Mouse (Mus musculus): Measurements from ENCODE around the gene Ssc4d.

Gene Ssc4d
- long read RNA-seq, experiment 1, partial matches to known transcripts = 0 of 2 reads
- long read RNA-seq, experiment 1, other reads (novel, unspliced or antisense) = 0 of 2 reads
- long read RNA-seq, experiment 2, partial matches to known transcripts = 0 of 1 reads
- long read RNA-seq, experiment 2, other reads (novel, unspliced or antisense) = 0 of 1 reads

DNA sequence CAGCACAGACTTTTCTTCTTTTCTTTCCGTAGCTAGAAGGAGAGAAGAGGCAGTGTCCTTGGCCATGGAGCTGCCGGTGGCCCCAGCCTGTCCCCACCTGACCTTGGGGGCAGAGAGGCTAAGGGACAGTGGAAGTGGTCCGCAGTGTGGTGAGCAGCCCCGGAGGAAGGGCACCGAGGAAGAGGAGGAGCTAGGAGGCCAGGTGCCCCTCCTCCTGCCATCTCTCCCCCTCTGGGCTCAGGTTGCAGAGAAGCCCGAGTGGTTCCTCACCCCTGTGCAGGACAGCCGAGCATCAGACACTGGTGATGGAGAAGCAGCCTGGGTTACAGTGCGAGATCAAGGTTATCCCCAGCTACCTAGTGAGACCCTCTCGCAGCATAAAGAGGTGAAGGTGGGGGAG, at the start of gene Ssc4d:
TSS of gene Ssc4d (minus strand) at position 167 of the 400 bp plus-strand sequence.
- intact Hi-C loops (cut with DNase I) = no loop called here

DNA sequence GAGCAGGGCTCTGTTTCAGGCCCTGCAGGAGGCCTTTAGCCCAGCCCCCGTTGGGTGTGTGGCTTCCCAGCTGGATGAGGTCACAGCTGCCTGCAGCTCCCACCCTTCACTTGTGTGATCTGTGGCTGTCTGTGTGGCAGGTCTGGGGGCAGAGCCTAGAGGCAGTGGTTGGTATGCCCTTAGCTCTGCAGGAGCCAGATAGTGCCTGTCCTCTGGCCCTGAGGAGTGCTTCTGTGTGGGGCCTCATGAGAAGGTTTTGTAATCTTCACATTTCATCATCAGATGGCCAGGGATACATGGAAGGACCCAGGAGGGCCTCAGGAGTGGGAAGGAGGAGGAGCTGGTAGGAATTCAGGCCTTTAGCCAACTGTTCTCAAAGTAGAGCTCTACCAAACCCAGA, 45.6 kb upstream of the Ssc4d start:
- intact Hi-C loops (cut with DNase I) = no loop called here

DNA sequence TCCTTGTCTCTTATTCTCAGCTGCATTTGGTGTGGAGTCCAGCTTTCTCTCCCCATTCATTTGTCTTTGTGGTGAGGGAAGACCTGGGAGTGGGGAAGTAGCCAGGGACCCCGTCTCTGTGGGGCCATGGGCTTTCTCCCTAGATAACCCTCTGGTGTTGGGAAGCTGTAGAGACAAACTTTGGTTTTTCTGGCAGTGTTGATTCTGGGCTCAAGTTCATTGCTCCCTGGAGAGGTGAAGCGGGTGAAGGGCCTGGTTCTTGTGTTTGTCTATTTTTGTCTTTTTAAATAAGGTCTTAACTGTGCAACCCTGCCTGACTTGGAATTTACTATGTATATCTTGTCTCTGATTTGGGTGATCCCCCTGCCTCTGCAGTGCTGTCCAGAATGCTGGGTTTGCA, 44.4 kb upstream of the Ssc4d start:
- intact Hi-C loops (cut with DNase I) = no loop called here

DNA sequence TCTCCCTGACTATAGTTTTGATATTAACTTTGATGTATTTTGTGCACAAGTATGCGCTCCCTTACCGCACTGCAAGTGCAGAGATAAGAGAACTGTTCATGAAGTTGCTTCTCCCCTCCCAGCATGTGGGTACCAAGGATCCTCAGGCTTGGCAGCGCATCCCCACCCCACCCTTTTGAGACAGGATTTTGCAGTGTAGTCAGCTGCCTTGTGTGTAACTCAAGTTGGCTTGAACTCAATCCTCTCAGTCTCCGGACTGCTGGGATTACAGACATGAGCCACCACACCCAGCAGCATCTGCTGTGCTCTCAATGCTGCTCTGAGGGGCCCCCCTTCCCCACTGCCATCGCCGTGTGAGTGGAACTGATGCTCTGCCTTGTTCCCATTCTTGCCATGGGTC, 42.9 kb upstream of the Ssc4d start:
- intact Hi-C loops (cut with DNase I) = no loop called here

DNA sequence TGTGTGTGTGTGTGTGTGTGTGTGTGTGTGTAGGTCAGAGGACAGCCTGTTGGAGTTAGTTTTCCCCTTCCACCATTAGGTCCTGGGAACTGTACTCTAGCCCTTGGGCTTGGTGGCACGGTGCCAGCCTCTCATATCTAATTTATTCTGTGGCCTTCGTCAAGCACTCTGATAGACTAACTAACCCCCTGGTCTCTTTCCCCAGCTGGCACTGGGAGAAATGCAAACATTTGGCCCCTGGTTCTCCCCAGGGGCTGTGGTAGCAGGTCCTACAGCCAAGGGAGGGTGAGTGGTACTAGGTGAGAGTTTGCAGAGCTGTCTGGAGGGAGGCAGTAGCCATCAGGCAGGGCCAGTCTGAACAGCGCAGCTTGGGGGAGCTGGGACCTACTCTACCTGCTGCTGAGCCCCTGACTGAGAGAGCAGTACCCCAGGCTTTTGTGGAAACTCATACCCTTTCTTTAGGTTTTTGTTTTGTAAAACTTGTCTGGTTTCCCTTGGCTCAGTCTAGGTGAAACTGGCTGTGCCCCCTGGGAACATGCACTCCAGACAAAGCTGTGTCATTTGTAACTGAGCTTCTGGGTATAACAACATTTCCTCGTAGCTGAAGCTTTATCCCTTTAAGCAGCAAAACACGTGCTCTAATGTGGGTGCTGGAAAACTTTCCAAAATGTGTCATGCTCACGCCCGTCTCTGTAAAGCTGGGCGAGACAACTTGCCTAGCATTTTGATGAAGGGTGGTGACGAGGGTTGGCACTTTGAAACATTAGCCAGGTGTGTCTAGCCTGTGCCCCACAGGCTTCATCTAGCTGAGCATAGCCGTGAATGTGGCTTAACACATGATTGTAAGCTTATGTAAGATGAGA, 41.9 kb upstream of the Ssc4d start:
- intact Hi-C loops (cut with DNase I) = no loop called here

DNA sequence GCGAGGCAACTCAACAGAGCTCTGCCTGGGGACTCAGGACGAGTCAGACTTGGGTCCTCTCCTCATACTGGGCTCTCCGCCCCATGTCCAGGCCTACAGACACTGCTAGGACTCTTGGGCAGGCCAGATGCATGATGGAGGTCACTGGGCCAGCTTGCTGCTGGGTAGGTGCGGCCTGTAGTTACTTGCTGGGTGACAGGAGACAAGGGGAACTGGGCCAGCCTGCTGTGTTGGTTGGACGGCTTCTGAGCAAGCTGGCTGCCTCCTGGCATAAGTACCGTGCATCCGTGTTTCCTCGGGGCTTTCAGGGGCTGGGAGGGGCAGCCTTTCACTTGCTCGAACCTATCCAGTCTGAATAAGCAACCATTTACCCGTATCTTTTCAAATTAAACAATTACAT, 41.3 kb upstream of the Ssc4d start:
- intact Hi-C loops (cut with DNase I) = no loop called here

DNA sequence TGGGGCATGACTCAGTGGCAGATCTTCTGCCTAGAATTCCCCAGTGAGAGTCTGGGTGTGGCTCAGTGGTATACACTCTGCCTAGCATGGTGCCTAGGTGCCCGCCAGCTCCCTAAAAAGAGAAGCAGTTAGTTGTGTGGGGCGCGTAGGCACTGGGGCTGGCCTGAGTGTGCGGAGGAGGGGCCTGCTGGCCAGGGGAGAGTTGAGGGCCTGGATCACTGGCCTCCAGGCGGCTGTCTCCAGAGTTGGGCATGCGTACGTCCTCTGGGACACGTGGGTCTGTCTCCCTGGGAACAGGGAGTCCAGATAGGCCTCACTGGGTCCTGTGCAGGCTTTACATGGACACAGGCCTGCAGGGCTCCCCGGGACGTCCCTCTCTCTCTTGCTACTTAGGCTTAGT, 40.5 kb upstream of the Ssc4d start:
- intact Hi-C loops (cut with DNase I) = no loop called here

DNA sequence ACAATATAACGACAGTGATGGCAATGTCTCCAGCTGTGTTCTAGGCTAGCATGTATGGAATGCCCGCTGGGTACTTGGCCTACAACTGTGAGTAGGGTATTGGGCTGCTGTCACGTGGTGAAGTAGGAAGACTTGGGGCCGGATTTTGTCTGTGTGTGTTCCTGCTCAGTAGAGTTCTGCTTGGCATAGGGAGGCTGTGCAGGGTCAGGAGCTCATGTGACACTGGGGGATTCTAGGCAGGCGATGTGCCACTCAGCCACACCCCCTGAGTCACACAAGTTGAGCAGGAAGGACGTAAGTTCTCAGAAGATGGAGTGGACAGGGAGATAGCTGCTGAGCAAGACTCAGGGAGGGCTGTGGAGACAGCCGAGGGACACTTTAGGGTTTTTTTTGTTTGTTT, 33.4 kb upstream of the Ssc4d start:
- intact Hi-C loops (cut with DNase I) = no loop called here

DNA sequence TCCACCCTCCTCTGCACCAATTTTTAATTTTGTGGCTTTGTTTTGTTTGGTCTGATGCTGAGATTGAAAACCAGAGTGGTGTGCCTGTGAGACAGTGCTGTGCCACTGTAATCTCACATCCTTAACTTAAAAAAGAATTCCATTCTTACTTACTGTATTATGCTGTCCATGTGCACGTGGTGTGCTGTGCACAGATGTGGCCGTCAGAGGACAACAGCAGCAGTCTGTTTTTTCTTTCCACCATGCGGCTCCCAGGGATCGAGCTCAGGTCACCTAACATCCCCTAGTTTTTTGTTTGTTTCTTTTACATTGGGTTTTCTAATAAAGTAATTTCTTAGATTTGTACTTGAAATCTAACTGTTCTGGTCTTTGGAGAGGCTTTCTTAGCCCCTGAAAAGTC, 30.2 kb upstream of the Ssc4d start:
- intact Hi-C loops (cut with DNase I) = no loop called here

DNA sequence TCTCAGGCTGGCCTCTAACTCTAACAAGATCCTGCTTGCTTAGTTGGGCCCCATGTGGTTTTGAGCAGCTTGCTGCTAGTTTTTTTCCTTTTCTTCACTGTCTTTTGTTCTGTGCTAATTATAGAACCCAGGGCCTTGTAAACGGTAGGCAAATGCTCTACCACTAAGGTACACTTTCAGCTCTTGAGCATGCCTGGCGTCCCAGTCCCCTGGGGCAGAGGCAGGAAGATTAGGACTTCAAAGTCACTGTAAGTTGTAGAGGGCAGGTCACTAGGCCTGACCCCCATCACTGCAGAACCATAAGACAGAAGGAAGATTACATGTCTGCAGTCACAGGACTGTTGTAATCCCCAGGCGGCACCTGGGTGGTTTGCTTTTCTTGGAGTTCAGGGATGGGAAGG, 28.4 kb upstream of the Ssc4d start:
- intact Hi-C loops (cut with DNase I) = no loop called here

DNA sequence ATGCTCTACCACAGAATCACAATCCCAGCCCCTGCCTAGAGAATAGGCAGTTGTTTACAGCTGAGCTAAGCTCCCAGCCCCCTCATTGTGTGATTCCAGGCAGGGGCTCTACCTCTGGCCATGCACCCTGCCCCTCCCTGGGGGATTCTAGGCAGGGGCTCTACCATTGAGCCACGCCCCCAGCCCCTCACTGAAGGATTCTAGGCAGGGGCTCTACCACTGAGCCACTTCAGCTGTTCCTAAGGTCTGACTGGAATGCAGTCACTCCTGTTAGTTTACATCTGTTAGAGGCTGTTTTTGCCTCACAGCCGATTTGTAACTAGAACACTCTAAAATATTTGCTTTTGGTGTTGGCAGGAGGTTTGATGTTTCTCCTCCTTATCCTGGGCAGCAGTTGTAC, 28.0 kb upstream of the Ssc4d start:
- intact Hi-C loops (cut with DNase I) = no loop called here

DNA sequence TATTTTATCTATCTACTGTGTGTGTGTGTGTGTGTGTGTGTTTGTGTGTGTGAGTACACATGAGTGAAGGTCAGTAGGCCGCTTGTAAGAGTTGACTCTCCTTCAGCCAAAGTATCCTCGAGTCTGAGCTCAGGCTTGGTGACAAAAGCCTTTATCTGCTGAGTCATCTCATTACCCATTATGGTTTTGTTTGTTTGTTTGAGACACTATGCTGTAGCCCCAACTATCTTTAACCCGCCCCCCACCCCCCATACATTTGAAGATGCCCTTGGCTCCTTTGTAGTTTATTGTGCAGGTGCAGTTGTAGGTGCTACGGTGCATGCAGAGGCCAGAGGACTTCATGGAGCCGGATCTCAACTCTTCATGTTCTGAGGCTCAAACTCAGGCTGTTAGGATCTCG, 26.9 kb upstream of the Ssc4d start:
- intact Hi-C loops (cut with DNase I) = no loop called here

DNA sequence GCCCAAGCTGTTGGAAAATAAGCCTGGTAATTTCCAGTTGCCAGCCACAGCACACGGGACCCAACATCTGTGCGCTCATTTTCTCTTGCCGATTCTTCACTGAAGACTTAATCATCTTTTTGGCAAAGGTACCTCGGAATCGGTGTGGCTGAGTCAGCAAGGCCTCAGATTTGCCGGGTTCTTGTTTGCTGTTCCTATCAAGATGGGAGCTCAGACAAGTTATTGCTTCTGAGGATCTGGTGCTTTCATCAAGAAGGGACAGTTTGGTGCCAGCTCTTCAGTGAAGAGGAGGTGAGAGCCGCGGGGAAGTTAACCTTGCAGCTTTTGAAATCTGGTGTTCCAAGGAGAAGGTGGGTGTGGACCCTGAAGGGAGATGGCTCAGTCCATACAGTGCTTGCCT, 21.8 kb upstream of the Ssc4d start:
- intact Hi-C loops (cut with DNase I) = no loop called here

DNA sequence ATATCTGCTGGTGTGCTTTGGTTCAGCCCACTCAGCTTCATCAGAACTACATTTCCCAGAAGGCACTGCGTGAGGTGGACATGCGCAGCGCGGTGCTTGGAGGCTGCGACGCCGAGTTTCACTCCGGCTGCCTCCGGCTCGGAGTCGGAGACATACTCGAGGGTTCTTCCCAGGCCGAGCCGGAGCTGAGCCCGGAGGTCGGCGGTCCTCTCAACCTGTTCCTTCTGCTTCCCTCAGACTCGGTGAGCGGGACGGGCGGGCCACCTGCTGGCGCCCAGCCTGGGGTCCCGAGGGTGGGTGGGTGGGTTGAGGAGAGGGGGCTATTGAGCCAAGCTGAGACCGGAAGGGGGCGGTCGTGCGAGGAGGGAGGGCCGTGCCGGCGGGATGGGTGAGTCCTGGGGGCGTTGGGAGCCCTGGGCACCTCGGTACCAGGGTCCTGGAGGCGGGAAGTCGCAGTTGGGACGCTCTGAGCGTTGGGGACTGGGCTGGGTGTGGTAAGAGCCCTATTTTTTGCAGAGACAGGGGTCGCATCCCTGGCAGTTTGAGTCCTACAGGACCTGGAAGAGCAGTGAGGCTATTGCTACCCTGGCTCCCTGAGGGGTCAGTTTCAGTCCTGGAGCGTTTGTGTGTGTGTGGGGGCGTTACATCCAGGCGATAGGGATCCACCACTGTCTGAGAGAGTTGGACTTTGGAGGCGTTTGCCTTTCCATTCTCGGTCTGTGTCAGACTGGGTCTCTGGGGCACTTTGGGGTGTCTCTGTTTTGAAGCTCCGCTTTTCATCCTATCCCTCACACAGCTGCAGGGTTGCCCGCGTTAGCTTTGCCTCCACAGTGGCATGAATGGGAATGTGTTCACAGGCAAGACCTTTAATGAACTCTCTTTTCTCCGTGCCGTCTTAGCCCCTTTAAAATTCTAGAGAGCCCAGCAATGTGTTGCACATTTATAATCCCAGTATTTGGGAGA, 20.7 kb upstream of the Ssc4d start, which contains the start of gene Dtx2:
TSS of gene Dtx2 (plus strand) at position 76 of the 963 bp plus-strand sequence.
- intact Hi-C loops (cut with DNase I) = no loop called here

DNA sequence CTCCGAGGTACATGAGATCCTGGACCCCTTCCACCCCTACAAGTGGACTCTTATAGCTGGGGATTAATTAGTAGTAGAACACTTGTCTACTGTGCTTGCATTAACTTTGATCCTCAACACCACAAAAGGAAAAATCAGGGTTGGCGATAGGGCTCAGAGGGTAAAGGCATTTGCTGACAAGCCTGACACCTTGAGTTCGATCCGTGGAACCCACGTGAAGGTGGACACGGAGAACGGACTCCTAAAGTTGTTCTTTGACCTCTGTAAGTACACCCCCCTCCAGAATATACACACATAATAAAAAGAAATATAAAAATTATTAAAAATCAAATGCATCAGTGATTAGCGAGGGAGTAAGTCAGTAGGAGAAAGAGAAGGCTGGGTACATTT, 20.0 kb upstream of the Ssc4d start:
- intact Hi-C loops (cut with DNase I) = no loop called here

DNA sequence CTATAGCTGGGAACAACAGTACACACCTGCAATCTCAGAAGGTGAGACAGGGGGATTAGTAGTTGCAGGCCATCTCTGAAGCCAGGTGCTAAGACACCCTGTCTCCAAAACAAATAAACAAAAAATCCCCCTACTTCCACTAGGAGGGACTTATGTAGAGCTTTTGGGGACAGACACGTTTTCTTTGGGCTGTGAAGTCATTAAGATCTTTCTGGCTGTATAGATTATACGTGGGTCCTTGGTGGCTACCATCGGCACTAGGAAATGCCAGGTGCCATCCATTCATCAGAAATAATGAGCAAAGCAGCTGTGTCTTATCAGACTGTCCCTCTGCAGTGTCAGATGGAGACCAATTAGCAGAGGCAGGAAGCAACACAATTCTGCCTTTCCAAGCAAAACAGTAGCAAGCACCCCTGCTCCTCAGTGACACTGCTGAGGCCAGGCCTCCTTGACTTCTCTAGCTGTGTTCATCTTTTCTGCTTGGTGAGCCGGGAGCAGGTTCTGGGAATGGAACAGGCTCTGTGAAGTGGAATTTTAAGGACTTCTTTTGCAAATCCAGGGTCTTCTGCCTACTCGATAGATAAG, 19.1 kb upstream of the Ssc4d start:
- intact Hi-C loops (cut with DNase I) = no loop called here

DNA sequence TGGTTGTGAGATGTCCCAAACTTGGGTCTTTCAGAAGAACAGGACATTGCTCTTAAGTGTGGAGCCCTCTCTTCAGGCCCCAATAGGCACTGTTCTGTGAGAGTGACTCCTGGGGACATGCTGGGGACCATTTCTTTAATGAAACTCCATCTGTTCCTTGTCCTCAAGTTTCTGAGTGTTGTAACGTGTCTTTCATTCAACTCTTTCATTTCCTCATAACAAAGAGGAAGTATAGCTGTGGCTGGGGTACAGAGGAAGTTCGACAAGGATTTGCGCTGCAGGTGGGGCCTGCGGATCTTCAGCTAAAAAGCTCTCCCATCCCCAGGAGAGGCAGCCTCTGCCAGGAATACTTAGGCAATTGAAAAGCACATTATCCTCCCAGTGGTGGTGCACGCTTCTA, 16.3 kb upstream of the Ssc4d start:
- intact Hi-C loops (cut with DNase I) = no loop called here

DNA sequence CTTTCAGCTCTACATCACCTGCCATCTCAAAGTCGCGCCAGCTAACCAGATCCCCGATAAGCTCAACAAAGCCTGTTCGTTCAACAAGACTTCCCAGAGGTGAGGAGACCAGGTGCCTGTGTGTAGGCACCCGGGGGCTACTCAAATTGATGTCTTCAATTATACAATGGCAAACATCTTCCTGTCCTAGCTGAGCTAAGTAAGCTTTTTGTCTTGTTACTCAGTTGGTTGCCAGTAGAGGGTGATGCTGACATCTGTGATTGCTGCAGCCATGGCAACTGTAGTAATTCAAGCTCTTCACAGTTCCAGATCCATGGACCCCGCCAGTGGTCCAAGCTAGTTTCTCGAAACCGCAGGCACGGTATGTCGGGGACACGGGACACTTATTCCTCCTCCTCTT, 12.9 kb upstream of the Ssc4d start:
- intact Hi-C loops (cut with DNase I) = loop anchor here (1.0 kb wide), 1 partner anchor 74 kb away; no protein-coding TSS in a partner anchor

DNA sequence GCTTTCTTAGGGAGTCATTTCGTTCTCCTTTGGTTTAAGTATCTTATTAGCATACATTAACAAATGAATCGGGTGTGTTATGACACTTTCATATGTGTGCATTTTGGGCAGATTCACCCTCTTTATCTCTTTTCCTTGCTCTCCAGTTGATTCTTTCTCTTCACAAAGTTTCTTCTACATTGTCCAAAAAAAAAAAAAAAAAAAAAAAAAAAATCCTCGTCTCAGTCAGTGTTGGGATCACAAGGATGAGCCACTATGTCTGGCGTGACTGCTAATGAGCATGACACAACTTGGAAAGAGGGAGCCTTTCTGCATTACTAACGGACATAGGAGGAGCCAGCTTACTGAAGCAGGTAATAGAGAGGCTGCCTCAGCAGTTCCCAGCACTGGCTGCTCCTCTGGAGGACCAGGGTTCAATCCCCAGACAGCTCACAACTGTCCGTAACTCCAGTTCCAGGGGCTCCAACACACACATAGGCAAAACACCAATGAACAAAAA, 10.3 kb upstream of the Ssc4d start:
- intact Hi-C loops (cut with DNase I) = no loop called here

DNA sequence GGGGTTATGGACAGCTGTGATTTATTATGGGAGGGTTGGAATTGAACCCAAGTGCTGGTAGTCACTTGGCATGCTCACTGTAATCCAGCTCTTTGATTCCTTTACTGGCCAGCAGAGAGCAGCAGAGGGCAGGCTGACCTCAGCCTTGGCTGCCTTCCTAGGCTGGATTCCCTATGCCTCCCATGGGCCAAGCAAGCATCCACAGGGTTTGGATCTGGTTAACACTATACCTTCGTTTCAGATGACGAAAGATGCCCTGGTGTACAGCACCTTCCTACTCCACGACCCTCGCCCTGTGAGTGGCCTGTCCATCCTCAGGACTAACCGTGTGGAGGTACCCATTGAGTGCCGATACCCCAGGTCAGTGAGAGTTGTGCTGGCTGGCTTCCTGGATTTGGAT, 8.1 kb upstream of the Ssc4d start:
- intact Hi-C loops (cut with DNase I) = no loop called here

DNA sequence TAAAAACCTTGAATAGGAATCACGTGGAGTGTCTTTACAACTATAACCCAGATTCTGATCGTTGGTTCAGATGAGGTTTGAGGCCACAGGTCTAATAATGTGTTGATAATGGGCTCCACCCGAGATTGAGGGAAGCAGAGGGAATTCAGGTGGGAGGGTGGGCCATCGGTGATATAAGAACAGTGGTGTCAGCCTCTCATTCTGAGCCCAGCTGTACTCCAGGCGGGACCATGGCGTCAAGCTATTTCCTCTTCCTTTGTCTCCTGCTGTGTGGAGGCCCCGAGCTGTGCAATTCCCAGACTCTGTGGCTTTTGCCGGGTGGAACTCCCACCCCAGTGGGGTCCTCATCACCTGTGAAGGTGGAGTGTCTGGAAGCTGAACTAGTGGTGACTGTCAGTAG, 5.6 kb upstream of the Ssc4d start, which contains the start of gene Zp3:
TSS of gene Zp3 (plus strand) at position 196 of the 400 bp plus-strand sequence.
- intact Hi-C loops (cut with DNase I) = no loop called here
